Mouse (Mus musculus) midbrain, embryonic 12.5 days (tissue): ENCODE measurements at regions not wholly inside any gene's neighbourhood (a gene's known extent, or its start where the extent isn't known, plus 50 kb on each side); places are given as distances from the start of the nearest gene placed in this dataset.

Source experiments
- ATAC-seq: fragments of 200-750 bp; cut with Nextera tagmentation; 2 replicates; pipeline ENCODE4 v1.8.0; 2017; ENCODE audit warnings: low read depth, moderate TSS enrichment, moderate library complexity; ENCODE audit not compliant: low FRiP score
- H3K27ac ChIP-seq: fragments of 300-500 bp; sonication (generic); replicated peaks from 2 replicates; pipeline ENCODE4 v1.5.1; 2016; ENCODE audit warnings: mild to moderate bottlenecking
- H3K27me3 ChIP-seq: fragments of 300-500 bp; sonication (generic); 2 replicates; pipeline ENCODE4 v1.6.1; 2016; ENCODE audit warnings: mild to moderate bottlenecking
- H3K36me3 ChIP-seq: fragments of 300-500 bp; sonication (generic); 2 replicates; pipeline ENCODE4 v1.6.1; 2016
- H3K4me1 ChIP-seq: fragments of 300-500 bp; sonication (generic); 2 replicates; pipeline ENCODE4 v1.6.1; 2016
- H3K4me2 ChIP-seq: fragments of 300-500 bp; sonication (generic); replicated peaks from 2 replicates; pipeline ENCODE4 v1.6.1; 2016; ENCODE audit warnings: mild to moderate bottlenecking, moderate library complexity
- H3K4me3 ChIP-seq: fragments of 300-500 bp; sonication (generic); 2 replicates; pipeline ENCODE4 v1.5.1; 2016; ENCODE audit warnings: mild to moderate bottlenecking
- H3K9ac ChIP-seq: fragments of 300-500 bp; sonication (generic); replicated peaks from 2 replicates; pipeline ENCODE4 v1.6.1; 2016; ENCODE audit warnings: mild to moderate bottlenecking, moderate library complexity
- H3K9me3 ChIP-seq: fragments of 300-500 bp; sonication (generic); 2 replicates; pipeline ENCODE4 v1.6.1; 2016; ENCODE audit warnings: mild to moderate bottlenecking
- WGBS: fragments of 180-500 bp; shearing (Covaris S2); methylation state at CpG from one replicate; pipeline ENCODE4 v1.1.7; 2016; 5-methylcytosine and 5-hydroxymethylcytosine counted together

DNA sequence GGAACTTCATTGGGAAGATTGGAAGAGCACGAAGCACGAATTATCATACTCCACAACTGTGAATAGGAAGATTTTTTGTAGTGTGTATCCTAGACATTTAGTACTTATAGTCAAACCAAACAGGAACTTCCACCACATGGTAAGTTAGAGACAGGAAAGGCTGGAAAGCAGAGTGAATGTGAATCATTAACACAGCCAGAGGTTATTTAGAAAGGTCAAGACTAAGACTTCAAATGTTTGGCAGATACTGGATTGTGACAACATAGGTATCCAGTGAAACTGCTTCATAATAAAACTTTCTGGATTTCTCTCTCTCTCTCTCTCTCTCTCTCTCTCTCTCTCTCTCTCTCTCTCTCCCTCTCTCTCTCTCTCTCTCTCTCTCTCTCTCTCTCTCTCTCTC is 246.4 kb upstream of the Tet2 start:
- Histone ChIP-seq H3K27me3 (no peaks in the 10 kb centered on the region), H3K9ac (no peak overlapping the region), H3K4me1 (no peaks in the 10 kb centered on the region), H3K36me3 (no peaks in the 10 kb centered on the region), H3K4me2 (no peak overlapping the region), H3K9me3 (no peaks in the 10 kb centered on the region), H3K4me3 (no peak overlapping the region), H3K27ac (no peak overlapping the region)
- ATAC-seq, result no peak
- WGBS, result 89% methylated on average over 2 of the region's 2 CpGs

DNA sequence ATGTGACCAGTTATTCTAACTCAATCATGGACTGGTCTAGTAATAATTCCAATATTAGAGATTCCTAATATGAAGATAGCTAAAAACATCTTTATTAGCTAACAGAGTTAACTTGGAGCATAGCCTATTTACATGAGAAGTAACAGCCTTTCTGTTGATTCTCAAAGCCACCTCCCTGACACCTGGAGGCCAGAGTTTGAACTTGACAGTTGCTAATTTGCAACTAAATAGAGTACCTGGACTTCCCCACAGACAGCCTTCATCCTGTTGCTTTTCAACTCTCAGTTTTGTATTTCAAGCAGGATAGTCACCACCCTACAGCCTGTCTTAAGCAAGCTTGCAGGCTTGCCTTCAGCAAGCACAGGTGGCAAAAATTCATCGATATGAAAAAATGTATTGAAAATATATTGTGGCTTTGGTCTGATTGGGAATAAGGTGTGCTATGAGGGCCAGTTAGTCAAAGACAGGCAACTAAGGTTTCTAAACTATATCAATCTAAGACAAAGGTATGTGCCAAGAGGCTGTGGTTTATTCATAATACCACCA is 264.1 kb upstream of the Tet2 start:
- Histone ChIP-seq H3K36me3 (no peaks in the 10 kb centered on the region), H3K4me3 (no peak overlapping the region), H3K27ac (no peak overlapping the region), H3K9ac (no peak overlapping the region), H3K27me3 (no peaks in the 10 kb centered on the region), H3K4me2 (no peak overlapping the region), H3K9me3 (no peaks in the 10 kb centered on the region), H3K4me1 (no peaks in the 10 kb centered on the region)
- no peak for ATAC-seq
- 82% methylated on average over 1 of the region's 1 CpGs for WGBS

DNA sequence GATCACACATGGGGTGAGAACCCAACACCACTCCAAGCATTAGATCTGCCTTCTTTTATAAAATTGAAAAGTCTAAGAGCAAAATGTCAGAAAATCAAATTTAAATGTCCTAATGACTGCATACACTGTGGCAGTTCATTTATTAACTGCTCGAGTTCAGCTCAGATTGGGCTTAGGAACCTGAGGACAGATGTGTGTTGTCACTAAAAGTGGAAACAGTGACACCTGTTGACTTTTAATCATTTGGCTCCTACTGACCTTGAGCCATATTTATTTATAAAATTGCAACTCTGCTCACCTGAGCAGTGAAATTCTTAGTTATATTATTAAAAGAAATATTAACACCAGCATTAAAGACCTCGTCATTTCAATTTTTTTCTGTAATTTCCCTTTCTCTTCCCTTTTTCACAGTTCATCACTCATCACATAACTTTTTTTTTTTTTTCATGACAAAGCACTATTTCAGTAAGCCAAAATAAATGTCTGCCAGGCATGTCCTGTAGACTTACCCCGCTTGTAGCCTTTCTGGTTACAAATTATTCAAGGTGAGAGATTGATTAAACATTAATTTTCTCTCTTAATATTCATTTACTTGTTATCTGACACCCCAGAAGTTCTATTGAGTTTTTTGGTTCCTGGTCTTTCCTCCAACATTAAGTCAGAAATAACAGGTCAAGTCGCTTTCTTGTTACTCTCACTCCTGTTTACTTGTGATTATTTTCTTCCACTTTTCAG is 274.2 kb upstream of the Tet2 start:
- no peak overlapping the region for H3K27ac ChIP-seq
- ATAC-seq, result no peak
- no peak overlapping the region for H3K9ac ChIP-seq
- H3K36me3 ChIP-seq, result no peaks in the 10 kb centered on the region
- H3K4me2 ChIP-seq, result no peak overlapping the region
- no peak overlapping the region for H3K4me3 ChIP-seq
- WGBS, result 80% methylated on average over 4 of the region's 4 CpGs
- H3K4me1 ChIP-seq, result no peaks in the 10 kb centered on the region
- H3K27me3 ChIP-seq, result no peaks in the 10 kb centered on the region
- H3K9me3 ChIP-seq, result no peaks in the 10 kb centered on the region

DNA sequence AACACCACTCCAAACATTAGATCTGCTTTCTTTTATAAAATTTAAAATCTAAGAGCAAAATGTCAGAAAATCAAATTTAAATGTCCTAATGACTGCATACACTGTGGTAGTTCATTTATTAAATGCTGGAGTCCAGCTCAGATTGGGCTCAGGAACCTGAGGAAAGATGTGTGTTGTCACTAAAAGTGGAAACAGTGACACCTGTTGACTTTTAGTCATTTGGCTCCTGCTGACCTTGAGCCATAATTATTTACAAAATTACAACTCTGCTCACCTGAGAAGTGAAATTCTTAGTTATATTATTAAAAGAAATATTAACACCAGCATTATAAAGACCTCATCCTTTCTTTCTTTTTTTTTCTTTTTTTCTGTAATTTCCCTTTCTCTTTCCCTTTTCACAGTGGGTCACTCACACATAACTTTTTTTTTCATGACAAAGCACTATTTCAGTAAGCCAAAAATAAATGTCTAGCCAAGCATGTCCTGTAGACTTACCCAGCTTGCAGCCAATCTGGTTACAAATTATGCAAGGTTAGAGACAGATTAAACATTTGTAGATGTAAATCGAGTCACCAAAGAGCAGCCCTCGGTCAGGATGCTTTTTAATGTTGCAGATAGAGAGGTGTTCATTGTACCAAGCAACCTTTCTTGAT is 288.9 kb upstream of the Tet2 start:
- Histone ChIP-seq H3K4me2 (no peak overlapping the region), H3K4me3 (no peak overlapping the region), H3K4me1 (no peaks in the 10 kb centered on the region)

DNA sequence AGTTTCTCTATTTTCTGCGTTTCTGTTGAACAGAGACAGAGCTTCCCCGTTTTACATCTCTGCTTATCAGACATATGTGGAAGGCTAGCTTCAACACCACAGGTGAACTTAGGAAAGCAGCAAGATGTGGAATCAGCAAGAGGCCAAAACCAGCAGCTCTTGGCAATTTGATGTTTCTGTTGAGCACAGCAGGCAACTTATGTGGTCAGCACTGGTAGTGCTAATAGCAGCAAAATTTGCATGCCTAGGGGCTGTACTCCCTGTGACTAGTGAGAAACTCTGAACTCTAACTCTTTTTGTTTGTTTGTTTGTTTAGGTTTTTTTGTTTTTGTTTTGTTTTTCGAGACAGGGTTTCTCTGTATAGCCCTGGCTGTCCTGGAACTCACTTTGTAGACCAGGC is 289.5 kb upstream of the Tet2 start:
- Histone ChIP-seq H3K27me3 (no peaks in the 10 kb centered on the region), H3K4me1 (no peaks in the 10 kb centered on the region), H3K4me2 (no peak overlapping the region), H3K4me3 (no peak overlapping the region), H3K27ac (no peak overlapping the region), H3K36me3 (no peaks in the 10 kb centered on the region), H3K9me3 (no peaks in the 10 kb centered on the region), H3K9ac (no peak overlapping the region)
- WGBS, result 77% methylated on average over 3 of the region's 3 CpGs
- ATAC-seq, result no peak

More for the DNA sequence above, 288.9 kb upstream of the Tet2 start:
- no peaks in the 10 kb centered on the region for H3K9me3 ChIP-seq
- H3K36me3 ChIP-seq, result no peaks in the 10 kb centered on the region
- H3K27ac ChIP-seq, result no peak overlapping the region
- ATAC-seq, result no peak
- H3K9ac ChIP-seq, result no peak overlapping the region
- no peaks in the 10 kb centered on the region for H3K27me3 ChIP-seq
- WGBS, result 91% methylated on average over 2 of the region's 2 CpGs

DNA sequence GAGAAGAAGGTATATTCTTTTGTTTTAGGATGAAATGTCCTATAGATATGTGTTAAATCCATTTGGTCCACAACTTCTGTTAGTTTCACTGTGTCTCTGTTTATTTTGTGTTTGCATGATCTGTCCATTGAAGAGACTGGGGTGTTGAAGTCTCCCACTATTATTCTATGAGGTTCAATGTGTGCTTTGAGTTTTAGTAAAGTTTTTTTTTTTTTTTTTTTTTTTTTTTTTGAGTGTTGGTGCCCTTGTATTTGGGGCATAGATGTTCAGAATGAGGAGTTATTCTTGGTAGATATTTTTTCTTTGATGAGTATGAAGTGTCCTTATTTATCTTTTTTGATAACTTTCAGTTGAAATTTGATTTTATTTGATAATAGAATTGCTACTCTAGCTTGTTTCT is 301.4 kb upstream of the Tet2 start:
- Histone ChIP-seq H3K9me3 (no peaks in the 10 kb centered on the region), H3K27me3 (no peaks in the 10 kb centered on the region), H3K4me2 (no peak overlapping the region), H3K9ac (no peak overlapping the region), H3K27ac (no peak overlapping the region), H3K4me3 (no peak overlapping the region), H3K4me1 (no peaks in the 10 kb centered on the region), H3K36me3 (no peaks in the 10 kb centered on the region)
- no peak for ATAC-seq

DNA sequence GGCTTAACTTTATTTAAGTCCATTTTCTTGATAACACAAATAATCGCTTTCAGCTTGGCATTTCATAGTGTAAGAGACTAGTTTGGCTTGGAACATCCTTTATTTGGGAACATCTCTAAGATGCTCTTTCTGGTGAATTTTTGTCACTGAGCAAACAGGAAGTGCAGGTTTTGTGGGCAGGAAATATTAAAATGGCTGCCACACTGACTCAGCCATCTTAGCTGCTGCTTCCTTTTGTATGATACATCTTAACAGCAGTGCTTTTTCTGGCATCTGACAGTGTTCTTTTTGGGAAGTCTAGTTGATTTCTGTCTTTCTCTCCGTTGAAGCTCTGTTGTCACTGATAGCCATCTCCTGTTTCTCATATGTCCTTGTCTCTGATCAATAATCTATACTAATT is 329.4 kb upstream of the Tet2 start:
- 91% methylated on average over 2 of the region's 2 CpGs for WGBS

DNA sequence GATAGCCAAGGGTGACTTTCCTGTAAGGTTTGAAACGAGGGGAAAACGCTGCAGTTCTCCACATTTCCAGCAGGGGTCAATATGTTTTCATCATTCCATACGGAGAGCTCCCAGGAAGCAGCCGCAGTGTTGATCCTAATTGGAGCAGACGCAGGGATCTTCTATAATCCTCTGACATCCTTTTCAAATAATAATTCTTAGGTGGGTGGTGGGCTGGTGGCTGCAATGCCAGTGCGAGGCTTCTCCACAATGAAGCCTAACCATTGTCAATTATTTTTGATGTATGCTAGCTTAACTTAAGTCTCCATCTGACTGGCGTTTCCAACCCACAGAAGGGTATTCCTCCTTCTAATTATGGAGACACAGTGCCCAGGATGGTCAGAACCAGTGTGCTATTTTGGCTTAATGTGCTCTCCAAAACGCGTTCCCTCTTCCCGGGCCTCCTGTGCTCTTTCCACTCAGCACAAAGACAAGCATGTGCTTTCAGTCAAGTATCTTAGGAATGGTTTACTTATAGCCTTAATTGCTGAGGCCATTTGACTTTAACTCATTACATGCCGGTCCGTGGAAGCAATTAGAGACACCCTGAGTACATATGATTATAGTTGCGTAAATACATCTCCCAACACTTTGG is 331.6 kb upstream of the Tet2 start:
- Histone ChIP-seq H3K36me3 (no peaks in the 10 kb centered on the region), H3K9ac (no peak overlapping the region), H3K4me3 (peak overlapping the region; percentile 21; the same call in 1 of the 2 replicates), H3K4me1 (peaks cover 12% of the 10 kb centered on the region), H3K27ac (peak overlapping the region; percentile 85), H3K9me3 (no peaks in the 10 kb centered on the region), H3K27me3 (no peaks in the 10 kb centered on the region), H3K4me2 (peak overlapping the region; percentile 43)
- WGBS, result 10% methylated on average over 13 of the region's 13 CpGs
- peak; percentile 90 for ATAC-seq

More for the DNA sequence above, 329.4 kb upstream of the Tet2 start:
- H3K9ac ChIP-seq, result no peak overlapping the region
- no peaks in the 10 kb centered on the region for H3K9me3 ChIP-seq
- no peaks in the 10 kb centered on the region for H3K36me3 ChIP-seq
- no peak overlapping the region for H3K27ac ChIP-seq
- no peak overlapping the region for H3K4me3 ChIP-seq
- peaks cover 12% of the 10 kb centered on the region for H3K4me1 ChIP-seq
- H3K4me2 ChIP-seq, result no peak overlapping the region
- no peak for ATAC-seq
- H3K27me3 ChIP-seq, result no peaks in the 10 kb centered on the region

DNA sequence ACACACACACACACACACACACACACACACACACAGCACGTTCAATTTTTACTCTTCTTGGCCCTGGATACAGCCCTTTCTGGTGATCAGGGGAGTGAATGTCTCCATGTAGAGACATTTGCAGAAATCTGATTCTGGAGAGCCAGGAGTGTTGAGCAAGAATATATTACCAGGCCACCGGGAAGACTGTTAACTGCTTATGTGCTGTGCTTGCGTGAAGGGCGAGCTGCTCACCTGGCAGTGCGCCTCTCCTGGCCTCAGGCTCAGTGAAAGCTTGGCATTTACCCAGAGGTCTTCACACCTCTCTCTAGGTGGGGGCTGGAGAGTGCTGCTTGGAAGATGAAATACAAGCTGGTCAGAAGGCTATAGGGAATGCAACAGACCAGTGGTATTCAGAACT is 332.4 kb upstream of the Tet2 start:
- 51% methylated on average over 5 of the region's 5 CpGs for WGBS
- Histone ChIP-seq H3K4me1 (peaks cover 12% of the 10 kb centered on the region), H3K4me3 (no peak overlapping the region), H3K9ac (no peak overlapping the region), H3K27ac (peak overlapping the region; percentile 85), H3K27me3 (no peaks in the 10 kb centered on the region), H3K9me3 (no peaks in the 10 kb centered on the region), H3K36me3 (no peaks in the 10 kb centered on the region), H3K4me2 (peak overlapping the region; percentile 43)
- peak; percentile 39 for ATAC-seq

DNA sequence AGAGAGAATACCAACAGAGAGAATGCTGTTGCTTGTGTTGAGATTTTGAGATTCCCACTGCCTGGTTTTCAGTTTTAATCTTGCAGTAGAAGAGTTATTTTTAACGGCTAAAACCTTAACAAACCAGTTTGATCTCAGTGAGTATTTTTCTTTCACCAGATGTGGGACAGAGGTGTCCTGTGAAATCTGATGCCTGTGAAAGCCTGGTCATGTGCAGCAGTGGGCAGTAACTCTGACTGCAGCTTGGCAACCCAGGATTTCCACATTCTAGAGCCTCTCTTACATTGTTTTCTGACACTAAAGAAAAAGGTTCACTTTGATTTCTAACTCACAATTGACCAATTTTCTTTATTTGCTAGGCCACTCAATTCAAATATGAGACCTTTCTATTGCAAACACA is 335.7 kb upstream of the Tet2 start:
- H3K4me1 ChIP-seq, result peaks cover 12% of the 10 kb centered on the region
- H3K4me2 ChIP-seq, result no peak overlapping the region
- ATAC-seq, result no peak
- H3K9me3 ChIP-seq, result no peaks in the 10 kb centered on the region
- H3K27me3 ChIP-seq, result no peaks in the 10 kb centered on the region
- no peak overlapping the region for H3K4me3 ChIP-seq
- 28% methylated on average over 1 of the region's 1 CpGs for WGBS
- no peak overlapping the region for H3K27ac ChIP-seq
- no peak overlapping the region for H3K9ac ChIP-seq
- no peaks in the 10 kb centered on the region for H3K36me3 ChIP-seq

DNA sequence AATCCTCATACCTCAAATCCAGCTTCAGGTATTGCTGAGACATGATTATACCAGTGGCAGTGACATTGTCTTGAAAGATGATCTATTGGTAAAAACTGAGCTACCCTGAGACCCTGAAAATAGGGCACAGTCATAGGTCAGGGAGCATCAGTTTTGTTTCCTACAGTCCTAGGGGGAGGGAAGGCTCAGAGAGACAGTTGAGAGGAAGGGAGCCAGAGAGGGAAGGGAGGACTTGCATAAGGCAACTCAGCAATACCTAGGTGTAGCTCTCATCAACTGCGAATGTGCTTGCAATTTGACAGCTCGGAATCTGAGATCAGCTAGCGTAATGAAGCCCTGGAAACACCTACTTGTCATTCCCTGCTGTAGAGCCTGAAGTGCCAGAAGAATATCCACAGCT is 334.4 kb upstream of the Cxxc4 start:
- H3K27me3 ChIP-seq, result no peaks in the 10 kb centered on the region
- H3K4me3 ChIP-seq, result no peak overlapping the region
- H3K9me3 ChIP-seq, result no peaks in the 10 kb centered on the region
- no peaks in the 10 kb centered on the region for H3K4me1 ChIP-seq
- no peak overlapping the region for H3K4me2 ChIP-seq
- H3K27ac ChIP-seq, result no peak overlapping the region
- H3K9ac ChIP-seq, result no peak overlapping the region
- ATAC-seq, result no peak
- 83% methylated on average over 3 of the region's 3 CpGs for WGBS
- H3K36me3 ChIP-seq, result no peaks in the 10 kb centered on the region

DNA sequence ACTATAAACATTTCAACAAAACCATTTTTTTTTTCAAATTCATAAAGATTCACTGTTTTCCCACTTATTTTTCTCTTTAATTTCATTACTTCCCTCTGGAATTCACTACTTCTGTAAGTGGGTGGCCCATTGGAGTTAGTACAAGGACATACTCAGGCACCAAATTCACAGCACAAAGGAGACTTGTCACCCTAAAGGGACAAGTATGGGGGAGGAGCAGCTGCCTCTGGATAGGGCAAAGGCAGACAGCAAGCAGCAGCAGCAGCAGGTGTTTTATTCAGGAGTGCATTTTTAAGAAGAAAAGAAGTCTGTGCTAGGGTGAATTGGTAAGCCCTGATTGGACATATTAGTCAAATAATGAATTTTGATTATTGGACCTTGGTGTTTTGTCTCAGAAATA is 314.1 kb upstream of the Cxxc4 start:
- Histone ChIP-seq H3K36me3 (no peaks in the 10 kb centered on the region), H3K4me2 (no peak overlapping the region), H3K9ac (no peak overlapping the region), H3K4me1 (peaks cover 3% of the 10 kb centered on the region; the same call in 1 of the 2 replicates), H3K27ac (no peak overlapping the region), H3K27me3 (no peaks in the 10 kb centered on the region), H3K4me3 (no peak overlapping the region), H3K9me3 (no peaks in the 10 kb centered on the region)
- ATAC-seq, result peak; percentile 84
